Mouse (Mus musculus) heart, embryonic 12.5 days (tissue): ENCODE data around the gene Dynlt1b. TPM values are rescaled to one million over a fixed set of nuclear protein-coding genes. Genes with fewer than 3 reads are reported as not detected.
A peak's percentile ranks its signal among the peaks of the same experiment; 100 is the strongest.
"Not testable (repeated sequence)": the region's sequence is repeated elsewhere in the genome, so short reads cannot be mapped to it uniquely, and the experiment has no call there.

Source experiments
- ATAC-seq: fragments of 200-750 bp; cut with Nextera tagmentation; 2 replicates; pipeline ENCODE4 v1.8.0; 2017; ENCODE audit warnings: moderate TSS enrichment, moderate library complexity; ENCODE audit not compliant: insufficient number of reproducible peaks, low FRiP score
- H3K27ac ChIP-seq: fragments of 300-500 bp; sonication (generic); 2 replicates; pipeline ENCODE4 v1.5.1; 2016; ENCODE audit warnings: mild to moderate bottlenecking, moderate library complexity; ENCODE audit not compliant: poor library complexity, severe bottlenecking
- H3K27me3 ChIP-seq: fragments of 300-500 bp; sonication (generic); replicated peaks from 2 replicates; pipeline ENCODE4 v1.6.1; 2016; ENCODE audit warnings: mild to moderate bottlenecking, moderate library complexity
- H3K36me3 ChIP-seq: fragments of 300-500 bp; sonication (generic); 2 replicates; pipeline ENCODE4 v1.6.1; 2016; ENCODE audit warnings: mild to moderate bottlenecking, moderate library complexity
- H3K4me1 ChIP-seq: fragments of 300-500 bp; sonication (generic); replicated peaks from 2 replicates; pipeline ENCODE4 v1.6.1; 2016; ENCODE audit warnings: mild to moderate bottlenecking
- H3K4me2 ChIP-seq: fragments of 300-500 bp; sonication (generic); 2 replicates; pipeline ENCODE4 v1.6.1; 2016; ENCODE audit warnings: mild to moderate bottlenecking, moderate library complexity
- H3K4me3 ChIP-seq: fragments of 300-500 bp; sonication (generic); 2 replicates; pipeline ENCODE4 v1.5.1; 2016; ENCODE audit warnings: mild to moderate bottlenecking
- H3K9ac ChIP-seq: fragments of 300-500 bp; sonication (generic); 2 replicates; pipeline ENCODE4 v1.6.1; 2016; ENCODE audit warnings: mild to moderate bottlenecking, moderate library complexity
- H3K9me3 ChIP-seq: fragments of 300-500 bp; sonication (generic); replicated peaks from 2 replicates; pipeline ENCODE4 v1.6.1; 2016; ENCODE audit warnings: mild to moderate bottlenecking, moderate library complexity
- WGBS: fragments of 180-500 bp; shearing (Covaris S2); methylation state at CpG from one replicate; pipeline ENCODE4 v1.1.7; 2016; 5-methylcytosine and 5-hydroxymethylcytosine counted together
- polyA plus RNA-seq: library from polyadenylated mRNA; unstranded; fragments of >200 nt; fragmentation: Nextera tagmentation; extraction: Ambion mirVana; gene quantifications from 2 replicates; pipeline ENCODE4 v1.2.1, GENCODE M21; 2016

Dynlt1b gene
- 418 and 422 TPM in 2 replicates for polyA plus RNA-seq

DNA sequence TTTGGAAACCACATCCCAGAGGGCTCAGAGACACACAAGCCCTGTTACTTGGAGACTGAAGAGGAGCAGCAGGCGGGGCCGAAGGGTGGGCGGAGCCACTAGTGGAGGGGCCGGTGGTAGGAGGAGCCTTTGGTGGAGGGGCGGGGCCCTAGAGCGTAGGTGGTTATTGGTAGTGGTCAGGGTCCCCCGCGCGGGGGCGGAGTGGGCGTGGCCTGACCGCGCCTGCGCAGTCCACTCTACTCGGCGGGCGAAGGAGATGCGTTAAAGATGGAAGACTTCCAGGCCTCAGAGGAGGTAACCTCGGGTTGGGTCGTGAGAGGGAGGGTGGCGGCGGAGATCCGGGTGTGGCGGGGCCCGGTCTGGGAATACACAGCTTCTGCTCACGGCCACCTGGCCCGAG, at the start of gene Dynlt1b:
Dynlt1b (plus strand) TSS at position 168 of the 400 bp plus-strand sequence.
- peak within 1 kb of the TSS; percentile 58 for H3K4me2 ChIP-seq
- H3K27me3 ChIP-seq, H3K4me1 ChIP-seq, H3K9me3 ChIP-seq: not testable (repeated sequence)
- H3K27ac ChIP-seq, result peak within 1 kb of the TSS; percentile 43
- H3K4me3 ChIP-seq, result peak within 1 kb of the TSS; percentile 50
- WGBS, result under 1% methylated on average over 27 of the region's 27 CpGs
- peaks cover 14% of the 10 kb centered on the region for H3K36me3 ChIP-seq
- H3K9ac ChIP-seq, result peak within 1 kb of the TSS; percentile 75
- ATAC-seq, result peak; percentile 98

DNA sequence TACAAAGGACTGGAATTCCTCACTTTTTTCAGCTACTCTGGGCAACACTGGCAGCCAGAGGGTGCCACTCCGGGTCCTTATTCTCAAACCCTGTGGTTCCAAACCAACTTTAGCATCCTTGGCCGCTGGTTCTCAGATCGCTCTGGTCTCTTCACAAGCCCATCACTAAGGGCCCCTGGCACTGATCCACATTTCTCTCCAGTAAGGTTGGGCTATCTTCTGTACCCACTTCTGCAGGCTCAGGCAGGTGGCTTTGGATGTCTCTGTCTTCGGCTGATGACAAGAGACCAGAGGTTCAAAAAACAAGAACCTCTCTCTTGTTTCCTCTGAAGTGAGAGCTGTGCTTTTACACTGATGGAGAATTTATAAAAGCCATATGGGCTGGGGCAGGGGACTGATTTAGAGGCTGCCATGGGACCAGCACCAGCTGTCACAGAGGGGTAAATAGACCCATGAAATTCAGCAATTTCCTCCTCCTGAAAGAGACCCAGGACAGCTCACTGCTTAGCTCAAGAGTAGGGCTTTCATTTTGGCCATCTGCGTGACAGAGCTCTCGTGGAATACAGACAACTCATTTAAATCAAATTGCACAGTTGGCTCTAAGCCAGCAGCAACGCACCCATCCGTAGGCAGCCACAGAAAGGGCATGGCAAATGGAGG, 49.6 kb upstream of the Dynlt1b start:
- not testable (repeated sequence) for H3K36me3 ChIP-seq, H3K9ac ChIP-seq, H3K4me3 ChIP-seq, H3K4me2 ChIP-seq, ATAC-seq, H3K9me3 ChIP-seq, H3K27me3 ChIP-seq, H3K27ac ChIP-seq, H3K4me1 ChIP-seq
- 73% methylated on average over 1 of the region's 8 CpGs for WGBS

DNA sequence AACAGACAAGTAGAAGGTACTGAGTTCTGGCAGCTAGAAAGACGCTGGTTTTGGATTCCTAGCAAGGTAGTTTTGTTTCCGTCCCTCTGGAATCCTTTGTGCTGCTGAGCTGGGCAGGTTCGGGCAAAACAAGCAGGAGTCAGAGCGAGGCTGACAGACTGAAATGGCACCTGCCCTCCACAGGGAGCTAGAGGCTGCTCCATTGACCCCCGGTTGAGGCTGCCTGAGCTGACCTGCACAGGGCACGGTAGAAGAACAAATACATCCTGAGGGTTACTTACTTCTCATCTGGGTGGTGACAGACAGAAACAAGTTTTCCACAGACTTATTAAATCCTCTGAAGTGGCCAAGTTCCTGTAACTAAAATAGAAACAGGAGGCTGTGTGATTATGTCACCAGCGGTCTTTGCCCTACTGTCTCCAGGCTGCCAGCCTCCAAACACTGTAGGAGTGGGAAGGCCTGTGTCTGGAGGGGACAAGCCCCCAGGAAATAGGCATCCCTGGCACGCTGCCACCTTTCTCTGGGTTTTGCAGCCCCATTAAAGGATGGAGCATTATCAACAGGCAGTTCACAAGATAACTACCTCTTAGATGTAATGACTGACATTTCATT, 48.7 kb upstream of the Dynlt1b start:
- not testable (repeated sequence) for H3K9me3 ChIP-seq, H3K36me3 ChIP-seq, H3K4me3 ChIP-seq, H3K27me3 ChIP-seq, H3K4me2 ChIP-seq, H3K4me1 ChIP-seq, H3K9ac ChIP-seq, H3K27ac ChIP-seq
- no CpG with 5 or more reads among the region's 8 CpGs for WGBS
- peak; percentile 66 for ATAC-seq

DNA sequence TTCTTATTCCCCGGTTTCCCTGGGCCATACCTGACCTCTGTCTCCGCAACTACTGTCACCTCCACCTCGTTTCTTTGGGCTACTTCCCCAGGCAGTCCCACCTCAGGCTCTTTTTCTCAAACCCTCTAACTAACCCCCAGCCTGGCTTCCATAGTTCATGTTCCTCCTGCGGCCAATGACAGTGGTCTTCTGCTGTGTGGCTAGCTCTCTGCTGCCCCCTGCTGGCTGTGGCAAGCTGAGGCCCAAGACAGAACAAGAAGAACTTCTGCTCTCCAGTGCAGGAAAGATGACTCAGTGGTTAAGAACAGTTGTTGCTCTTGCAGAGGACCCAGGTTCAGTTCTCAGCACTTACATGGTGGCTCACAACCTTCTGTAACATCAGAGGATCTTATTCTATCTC, 43.0 kb upstream of the Dynlt1b start:
- H3K4me1 ChIP-seq, H3K4me3 ChIP-seq, H3K27ac ChIP-seq, H3K4me2 ChIP-seq, H3K9ac ChIP-seq, H3K36me3 ChIP-seq, H3K9me3 ChIP-seq, H3K27me3 ChIP-seq: not testable (repeated sequence)
- no CpG with 5 or more reads among the region's 4 CpGs for WGBS
- ATAC-seq, result 0 out of 2 replicates have a peak, but pooled peaks have one; percentile 51

DNA sequence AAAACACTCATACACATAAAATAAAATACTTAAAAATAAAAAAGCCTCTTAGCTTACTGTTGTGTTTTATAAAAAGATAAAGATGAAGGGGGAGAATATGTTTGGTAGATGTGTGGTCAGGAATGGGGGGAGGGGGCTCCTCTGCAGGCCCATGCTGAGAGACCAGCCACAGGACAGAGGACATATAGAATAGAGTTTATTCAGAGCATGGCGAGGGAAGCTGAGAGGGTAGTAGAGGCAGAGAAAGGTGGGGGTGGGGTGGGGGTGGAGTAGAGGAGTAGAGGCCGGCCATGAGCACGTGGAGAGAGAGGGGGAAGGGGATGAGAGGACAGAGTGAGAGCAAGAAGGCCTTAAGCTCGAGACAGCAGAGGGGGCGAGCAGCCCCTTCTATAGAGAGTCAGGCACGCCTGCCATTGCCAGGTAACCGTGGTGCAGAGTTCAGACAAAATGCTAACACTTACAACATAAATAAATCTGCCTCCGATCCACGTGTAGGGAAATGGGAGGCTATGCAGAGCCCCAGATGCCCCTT, 42.5 kb upstream of the Dynlt1b start:
- H3K27me3 ChIP-seq, H3K9ac ChIP-seq, H3K4me2 ChIP-seq, H3K27ac ChIP-seq, H3K4me3 ChIP-seq, H3K9me3 ChIP-seq, H3K4me1 ChIP-seq, H3K36me3 ChIP-seq: not testable (repeated sequence)
- peak; percentile 33; the same call in 1 of the 2 replicates for ATAC-seq
- no CpG with 5 or more reads among the region's 9 CpGs for WGBS

DNA sequence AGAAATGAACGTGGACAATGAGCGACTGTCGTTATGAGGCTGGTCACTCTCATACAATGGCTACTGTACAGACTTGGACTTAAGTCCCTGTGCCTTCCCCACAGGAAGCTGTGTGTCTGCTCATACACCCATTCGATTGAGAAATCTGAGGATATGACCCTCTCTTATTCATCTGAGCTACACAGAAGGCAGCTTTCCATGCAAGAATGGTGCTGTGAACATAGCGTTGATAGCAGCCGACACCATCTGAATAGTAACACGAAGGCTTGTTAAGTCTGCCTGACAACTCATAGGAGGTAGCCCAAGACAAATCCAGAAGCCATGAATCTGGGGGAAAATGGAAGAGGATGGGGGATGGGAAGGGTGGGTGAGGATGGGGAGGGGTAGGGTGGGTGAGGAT, 40.4 kb upstream of the Dynlt1b start:
- H3K9me3 ChIP-seq, H3K36me3 ChIP-seq, H3K9ac ChIP-seq, H3K4me1 ChIP-seq, H3K27ac ChIP-seq, H3K4me2 ChIP-seq, H3K4me3 ChIP-seq, H3K27me3 ChIP-seq, ATAC-seq: not testable (repeated sequence)
- WGBS, result 79% methylated on average over 5 of the region's 7 CpGs

DNA sequence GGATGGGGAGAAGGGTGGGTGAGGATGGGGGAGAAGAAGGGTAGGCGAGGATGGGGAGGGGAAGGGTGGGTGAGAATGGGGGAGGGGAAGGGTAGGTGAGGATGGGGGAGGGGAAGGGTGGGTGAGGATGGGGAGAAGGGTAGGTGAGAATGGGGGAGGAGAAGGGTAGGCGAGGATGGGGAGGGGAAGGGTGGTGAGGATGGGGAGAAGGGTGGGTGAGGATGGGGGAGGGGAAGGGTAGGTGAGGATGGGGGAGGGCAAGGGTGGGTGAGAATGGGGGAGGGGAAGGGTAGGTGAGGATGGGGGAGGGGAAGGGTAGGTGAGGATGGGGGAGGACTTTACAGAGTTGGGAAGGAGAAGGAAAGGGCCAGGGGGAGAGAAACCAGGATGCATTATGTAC, 39.2 kb upstream of the Dynlt1b start:
- not testable (repeated sequence) for H3K27ac ChIP-seq, H3K4me3 ChIP-seq, H3K36me3 ChIP-seq, H3K9me3 ChIP-seq, H3K9ac ChIP-seq, H3K27me3 ChIP-seq, ATAC-seq, H3K4me1 ChIP-seq, H3K4me2 ChIP-seq
- whole genome bisulfite sequencing, result 94% methylated on average over 2 of the region's 2 CpGs

DNA sequence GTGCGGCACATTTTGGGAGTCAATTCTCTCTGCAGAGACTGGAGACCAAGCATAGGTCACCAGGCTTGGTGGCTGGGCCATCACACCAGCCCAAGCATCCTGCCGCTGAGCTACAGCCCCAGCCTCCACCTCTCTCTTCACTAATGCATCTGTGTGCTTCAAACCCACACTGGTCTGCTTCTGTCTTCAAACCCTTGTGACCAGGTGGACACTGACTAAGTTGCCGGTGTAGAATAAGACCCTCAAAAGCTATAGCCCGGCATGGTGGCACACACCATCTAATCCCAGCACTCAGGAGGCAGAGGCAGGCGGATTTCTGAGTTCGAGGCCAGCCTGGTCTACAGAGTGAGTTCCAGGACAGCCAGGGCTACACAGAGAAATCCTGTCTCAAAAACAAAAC, 38.2 kb upstream of the Dynlt1b start:
- not testable (repeated sequence) for ATAC-seq, H3K27me3 ChIP-seq, H3K36me3 ChIP-seq, H3K9me3 ChIP-seq, H3K9ac ChIP-seq, H3K4me1 ChIP-seq, H3K4me3 ChIP-seq, H3K27ac ChIP-seq, H3K4me2 ChIP-seq
- WGBS, result 80% methylated on average over 5 of the region's 6 CpGs

DNA sequence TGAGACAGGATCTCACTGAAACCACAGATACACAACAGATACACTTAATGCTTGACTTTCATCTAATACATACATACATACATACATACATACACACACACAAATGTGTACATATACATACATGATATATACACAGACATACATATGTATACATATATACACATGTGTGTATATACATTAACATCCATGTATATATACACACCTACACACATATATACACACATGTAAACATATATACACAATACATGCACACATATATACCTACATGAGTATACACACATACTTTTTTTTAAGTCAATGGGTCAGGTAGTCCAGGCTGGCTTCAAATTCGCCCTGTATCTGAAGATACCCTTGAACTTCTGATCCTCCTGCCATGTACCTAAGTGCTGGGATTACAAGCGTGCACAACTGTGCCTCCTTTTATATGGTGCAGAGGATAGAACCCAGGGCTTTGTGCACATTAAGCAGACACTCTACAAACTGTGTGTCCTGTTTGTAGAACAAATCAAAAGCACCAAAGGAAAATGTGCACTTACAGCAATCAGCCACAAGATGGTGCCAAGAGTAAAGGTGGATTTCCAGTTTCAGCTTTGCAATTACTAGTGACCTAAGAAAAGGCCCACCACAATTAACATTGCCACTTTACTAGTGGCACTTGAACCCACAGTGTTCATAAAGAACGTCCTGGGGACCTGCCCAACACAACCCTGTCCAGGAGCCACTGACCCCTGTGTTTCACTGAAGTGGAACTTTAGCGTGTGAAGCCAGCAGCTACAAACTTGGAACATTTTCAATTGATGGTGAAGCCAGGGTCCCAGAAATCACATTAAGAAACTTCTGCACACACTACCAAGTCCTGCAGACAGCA, 37.2 kb upstream of the Dynlt1b start:
- not testable (repeated sequence) for H3K4me3 ChIP-seq, H3K27me3 ChIP-seq, H3K4me1 ChIP-seq, H3K4me2 ChIP-seq, H3K9me3 ChIP-seq, H3K27ac ChIP-seq, H3K9ac ChIP-seq, H3K36me3 ChIP-seq
- peak; percentile 26; the same call in 1 of the 2 replicates for ATAC-seq
- WGBS, result no CpG with 5 or more reads among the region's 4 CpGs

DNA sequence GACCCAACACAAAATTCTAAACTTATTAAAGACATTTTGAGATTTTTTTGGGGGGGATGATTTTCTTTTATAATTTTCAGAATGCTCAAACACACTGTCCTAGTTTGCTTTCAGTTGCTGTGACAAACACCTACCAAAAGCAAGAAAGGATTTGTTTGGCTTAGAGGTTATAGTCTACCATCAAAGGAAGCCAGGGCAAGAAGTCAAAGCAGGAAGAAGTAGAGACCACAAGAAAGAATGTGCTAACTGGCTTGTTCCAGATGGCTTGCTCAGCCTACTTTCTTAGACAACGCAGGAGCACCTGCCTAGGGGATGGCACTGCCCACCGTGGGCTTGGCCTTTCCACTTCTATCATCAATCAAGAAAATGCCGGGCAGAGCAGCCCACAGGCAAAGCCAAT, 31.8 kb upstream of the Dynlt1b start:
- not testable (repeated sequence) for H3K27me3 ChIP-seq, H3K9me3 ChIP-seq, H3K4me2 ChIP-seq, H3K27ac ChIP-seq, H3K4me3 ChIP-seq, H3K36me3 ChIP-seq, ATAC-seq, H3K9ac ChIP-seq
- H3K4me1 ChIP-seq, result peaks cover 11% of the 10 kb centered on the region
- 79% methylated on average over 2 of the region's 3 CpGs for WGBS

DNA sequence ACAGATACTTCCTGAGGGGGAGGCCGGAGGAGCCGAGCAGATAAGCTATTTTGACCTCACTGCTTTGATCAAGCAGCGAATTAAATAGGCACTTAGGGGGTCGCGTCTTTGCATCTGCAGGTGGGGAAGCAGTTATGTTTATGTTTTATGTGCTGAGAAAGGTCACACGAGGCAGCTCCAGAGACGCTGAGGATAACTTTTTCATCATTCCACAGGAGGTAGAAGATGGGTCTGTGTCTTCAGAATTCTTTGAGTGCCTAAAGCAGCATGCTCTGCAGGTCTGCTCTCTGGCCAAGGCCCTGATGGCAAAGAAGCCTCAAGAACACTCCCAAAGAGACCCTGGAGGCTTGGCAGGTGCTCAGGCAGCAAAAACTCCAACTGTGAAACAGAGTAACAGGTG, 31.1 kb upstream of the Dynlt1b start:
- not testable (repeated sequence) for H3K36me3 ChIP-seq, H3K9ac ChIP-seq, H3K27ac ChIP-seq, ATAC-seq, H3K4me3 ChIP-seq, H3K4me2 ChIP-seq, H3K9me3 ChIP-seq, H3K27me3 ChIP-seq
- H3K4me1 ChIP-seq, result peaks cover 11% of the 10 kb centered on the region
- 22% methylated on average over 7 of the region's 7 CpGs for WGBS
